Mouse (Mus musculus): ENCODE data around the gene Ninl. TPM values are rescaled to one million over a fixed set of nuclear protein-coding genes. Genes with fewer than 3 reads are reported as not detected.
"Not testable (repeated sequence)": the region's sequence is repeated elsewhere in the genome, so short reads cannot be mapped to it uniquely, and the experiment has no call there.

The Ninl gene
- polyA plus RNA-seq, 2 experiments, result 3.9 to 10.0 TPM

DNA sequence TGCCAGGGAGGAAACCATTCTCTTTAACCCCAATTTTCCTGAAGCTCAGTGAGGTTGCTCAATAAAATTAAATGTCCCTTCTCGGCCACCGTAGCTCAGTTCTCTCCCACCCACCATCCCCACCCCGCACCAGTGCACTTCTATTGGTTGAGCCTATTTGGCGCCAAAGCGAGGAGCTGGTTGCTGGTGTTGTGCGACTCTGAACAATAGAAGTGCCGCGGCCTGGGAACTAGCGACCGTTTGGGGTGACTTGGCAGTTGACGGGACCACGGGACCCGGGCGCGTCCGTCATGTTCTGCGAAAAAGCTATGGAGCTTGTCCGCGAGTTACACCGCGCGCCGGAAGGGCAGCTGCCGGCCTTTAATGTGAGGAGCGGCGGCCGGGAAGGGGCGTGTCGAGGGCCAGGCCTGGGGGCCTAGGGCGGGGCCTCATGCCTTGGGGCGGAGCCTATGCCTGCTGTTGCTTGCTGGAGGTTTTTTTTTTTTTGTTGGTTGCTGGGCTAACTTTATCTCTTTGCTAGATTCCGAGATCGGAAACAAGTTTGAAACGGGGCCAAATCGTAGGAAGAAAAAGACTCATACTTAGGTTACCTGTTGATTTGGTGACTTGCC is 129.6 kb downstream of the Ninl start:
- H3K27me3 ChIP-seq (ENCODE audit: control insufficient read depth, insufficient read depth, low read length), result no peaks in the 10 kb centered on the region
- peak overlapping the region; percentile 81 for H3K27ac ChIP-seq (replicated peaks; ENCODE audit: low read depth, low read length)
- peak; percentile 98 for DNase-seq (ENCODE audit: low spot score)
- no peak for TF ChIP-seq POLR2A (IDR thresholded peaks at IDR 0.05; ENCODE audit: borderline replicate concordance, extremely low read depth, insufficient read depth, insufficient read length)
- WGBS, result under 1% methylated on average over 35 of the region's 35 CpGs
- H3K4me3 ChIP-seq (replicated peaks; ENCODE audit: low read length), result peak overlapping the region; percentile 65
- peaks cover 3% of the 10 kb centered on the region; the same call in 1 of the 2 replicates for H3K4me1 ChIP-seq (ENCODE audit: control insufficient read depth, insufficient read depth, low read length)
- no peaks in the 10 kb centered on the region for H3K36me3 ChIP-seq (ENCODE audit: control insufficient read depth, insufficient read depth, low read length)
- no peaks in the 10 kb centered on the region for H3K9me3 ChIP-seq (ENCODE audit: control insufficient read depth, low read length)
- H3K9ac ChIP-seq (ENCODE audit: low read depth, low read length, severe bottlenecking), result peak overlapping the region; percentile 73
- peak; percentile 96 for ATAC-seq (ENCODE audit: low FRiP score, low read depth)
- H3K4me2 ChIP-seq (replicated peaks; ENCODE audit: low read depth, low read length, severe bottlenecking), result peak overlapping the region; percentile 82

- peak overlapping the region; percentile 65 for H3K4me3 ChIP-seq (replicated peaks; ENCODE audit: low read length)
- not testable (repeated sequence) for DNase-seq (ENCODE audit: low spot score); H3K27ac ChIP-seq (replicated peaks; ENCODE audit: low read depth, low read length); H3K9me3 ChIP-seq (ENCODE audit: control insufficient read depth, low read length); H3K27me3 ChIP-seq (ENCODE audit: control insufficient read depth, insufficient read depth, low read length); ATAC-seq (ENCODE audit: low FRiP score, low read depth); H3K36me3 ChIP-seq (ENCODE audit: control insufficient read depth, insufficient read depth, low read length); H3K4me1 ChIP-seq (ENCODE audit: control insufficient read depth, insufficient read depth, low read length); H3K9ac ChIP-seq (ENCODE audit: low read depth, low read length, severe bottlenecking)
- WGBS, result 44% methylated on average over 6 of the region's 6 CpGs
- peak overlapping the region; percentile 82 for H3K4me2 ChIP-seq (replicated peaks; ENCODE audit: low read depth, low read length, severe bottlenecking)
Observed at GRCm38 (mm10) chr2:150908881-150909280, 130.3 kb downstream of the Ninl start.

DNA sequence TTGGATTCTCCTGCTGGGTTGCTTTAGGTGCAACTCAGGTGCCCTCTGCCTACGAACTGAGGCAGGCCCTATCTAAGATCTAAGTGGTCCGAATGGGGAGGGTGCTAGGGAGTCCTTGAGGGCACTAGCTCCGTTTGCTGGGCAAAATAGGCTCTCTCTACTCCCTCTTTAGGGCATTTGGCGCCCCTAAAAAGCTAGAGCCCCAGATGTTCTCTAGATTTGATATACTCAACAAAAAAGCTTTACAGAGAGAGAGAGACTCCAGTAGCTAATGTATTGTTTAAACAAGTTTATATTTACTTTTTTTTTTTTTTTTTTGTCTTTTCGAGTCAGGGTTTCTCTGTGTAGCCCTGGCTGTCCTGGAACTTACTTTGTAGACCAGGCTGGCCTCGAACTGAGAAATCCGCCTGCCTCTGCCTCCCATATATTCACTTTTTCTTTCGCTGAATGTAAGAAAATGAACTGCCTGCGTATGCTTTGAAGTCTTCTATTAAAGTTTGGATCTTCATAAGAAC is 134.2 kb downstream of the Ninl start, which contains the start of gene Gins1:
TSS of gene Gins1 (plus strand) at position 465 of the 515 bp plus-strand sequence.
- Histone ChIP-seq H3K4me3 (replicated peaks; ENCODE audit: low read length) (peak within 1 kb of the TSS; percentile 88), H3K4me2 (replicated peaks; ENCODE audit: low read depth, low read length, severe bottlenecking) (peak within 1 kb of the TSS; percentile 93), H3K36me3 (ENCODE audit: control insufficient read depth, insufficient read depth, low read length) (no peaks in the 10 kb centered on the region), H3K9me3 (ENCODE audit: control insufficient read depth, low read length) (no peaks in the 10 kb centered on the region), H3K27ac (replicated peaks; ENCODE audit: low read depth, low read length) (peak within 1 kb of the TSS; percentile 77), H3K9ac (ENCODE audit: low read depth, low read length, severe bottlenecking) (peak within 1 kb of the TSS; percentile 83), H3K4me1 (ENCODE audit: control insufficient read depth, insufficient read depth, low read length) (peaks cover 6% of the 10 kb centered on the region), H3K27me3 (ENCODE audit: control insufficient read depth, insufficient read depth, low read length) (no peaks in the 10 kb centered on the region)
- 39% methylated on average over 9 of the region's 9 CpGs for WGBS
- ATAC-seq (ENCODE audit: low FRiP score, low read depth), result peak; percentile 24
- no peak for DNase-seq (ENCODE audit: low spot score)
- TF ChIP-seq POLR2A (IDR thresholded peaks at IDR 0.05; ENCODE audit: borderline replicate concordance, extremely low read depth, insufficient read depth, insufficient read length), result no peak

GRCm38 (mm10) chr2:150904272-150904935 is 134.8 kb downstream of the Ninl start, which contains the start of gene Abhd12:
Abhd12 (minus strand) TSS chr2:150904741.
- H3K27me3 ChIP-seq (ENCODE audit: control insufficient read depth, insufficient read depth, low read length), result no peaks in the 10 kb centered on the region
- peak within 1 kb of the TSS; percentile 83 for H3K9ac ChIP-seq (ENCODE audit: low read depth, low read length, severe bottlenecking)
- peak within 1 kb of the TSS; percentile 77 for H3K27ac ChIP-seq (replicated peaks; ENCODE audit: low read depth, low read length)
- H3K4me3 ChIP-seq (replicated peaks; ENCODE audit: low read length), result peak within 1 kb of the TSS; percentile 88
- peaks cover 6% of the 10 kb centered on the region for H3K4me1 ChIP-seq (ENCODE audit: control insufficient read depth, insufficient read depth, low read length)
- H3K4me2 ChIP-seq (replicated peaks; ENCODE audit: low read depth, low read length, severe bottlenecking), result peak within 1 kb of the TSS; percentile 93
- H3K36me3 ChIP-seq (ENCODE audit: control insufficient read depth, insufficient read depth, low read length), result no peaks in the 10 kb centered on the region
- ATAC-seq (ENCODE audit: low FRiP score, low read depth) (peak; percentile 97), DNase-seq (ENCODE audit: low spot score) (peak; percentile 94)
- no peak for TF ChIP-seq POLR2A (IDR thresholded peaks at IDR 0.05; ENCODE audit: borderline replicate concordance, extremely low read depth, insufficient read depth, insufficient read length)
- no peaks in the 10 kb centered on the region for H3K9me3 ChIP-seq (ENCODE audit: control insufficient read depth, low read length)
- WGBS, result under 1% methylated on average over 45 of the region's 72 CpGs

- TF ChIP-seq POLR2A (IDR thresholded peaks at IDR 0.05; ENCODE audit: borderline replicate concordance, extremely low read depth, insufficient read depth, insufficient read length), result no peak
- 86% methylated on average over 8 of the region's 8 CpGs for WGBS
- no peak for DNase-seq (ENCODE audit: low spot score)
- no peak for ATAC-seq (ENCODE audit: low FRiP score, low read depth)
- H3K27ac ChIP-seq (replicated peaks; ENCODE audit: low read depth, low read length), result no peak overlapping the region
- no peak overlapping the region for H3K9ac ChIP-seq (ENCODE audit: low read depth, low read length, severe bottlenecking)
- H3K4me3 ChIP-seq (replicated peaks; ENCODE audit: low read length), result no peak overlapping the region
- no peak overlapping the region for H3K4me2 ChIP-seq (replicated peaks; ENCODE audit: low read depth, low read length, severe bottlenecking)
- H3K9me3 ChIP-seq (ENCODE audit: control insufficient read depth, low read length), result no peaks in the 10 kb centered on the region
- H3K36me3 ChIP-seq (ENCODE audit: control insufficient read depth, insufficient read depth, low read length), result no peaks in the 10 kb centered on the region
- H3K27me3 ChIP-seq (ENCODE audit: control insufficient read depth, insufficient read depth, low read length), result no peaks in the 10 kb centered on the region
- H3K4me1 ChIP-seq (ENCODE audit: control insufficient read depth, insufficient read depth, low read length), result peaks cover 6% of the 10 kb centered on the region
Observed at GRCm38 (mm10) chr2:150902347-150902746, 136.8 kb downstream of the Ninl start.
